Mouse (Mus musculus): Measurements from ENCODE around the gene Smarca2.

DNA sequence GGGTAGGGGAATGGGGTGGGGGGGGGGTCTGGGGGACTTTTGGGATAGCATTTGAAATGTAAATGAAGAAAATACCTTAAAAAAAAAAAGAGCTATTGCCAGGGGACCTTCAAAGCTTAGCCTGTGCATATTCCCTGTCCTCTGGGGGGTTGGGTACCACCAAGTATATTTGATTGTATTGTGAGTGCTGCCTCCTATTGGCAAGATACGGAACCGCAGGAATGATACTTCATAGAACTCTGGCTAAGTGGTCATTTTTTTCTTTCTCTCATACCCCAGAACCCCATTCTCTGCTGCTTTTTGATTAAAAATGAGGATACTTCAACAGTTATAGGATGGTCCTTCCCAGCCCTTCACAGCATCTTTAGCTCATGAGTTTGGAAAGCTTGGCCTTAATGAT, 106.4 kb downstream of the Smarca2 start:
- TF ChIP-seq CTCF (IDR thresholded peaks at IDR 0.05; ENCODE audit: low read depth), result peak; percentile 58
- TF ChIP-seq EP300 (IDR thresholded peaks at IDR 0.05; ENCODE audit: low read depth), result no peak
